Mouse (Mus musculus) midbrain, embryonic 14.5 days (tissue): ENCODE data around the gene Clec16a. TPM values are rescaled to one million over a fixed set of nuclear protein-coding genes. Genes with fewer than 3 reads are reported as not detected.
A peak's percentile ranks its signal among the peaks of the same experiment; 100 is the strongest.

Experiments
- ATAC-seq: fragments of 200-750 bp; cut with Nextera tagmentation; 2 replicates; pipeline ENCODE4 v1.8.0; 2017; ENCODE audit warnings: moderate number of reproducible peaks, moderate library complexity; ENCODE audit not compliant: low FRiP score, low TSS enrichment
- DNase-seq: peaks from one replicate; pipeline ENCODE4 v3.0.0-alpha.2; 2015
- H3K27ac ChIP-seq: fragments of 300-500 bp; sonication (generic); replicated peaks from 2 replicates; pipeline ENCODE4 v1.5.1; 2014; ENCODE audit warnings: mild to moderate bottlenecking, low read depth, low read length, moderate library complexity
- H3K27me3 ChIP-seq: fragments of 300-500 bp; sonication (generic); 2 replicates; pipeline ENCODE4 v1.6.1; 2014; ENCODE audit warnings: low read length, control low read depth, mixed read lengths; ENCODE audit not compliant: control insufficient read depth, insufficient read depth
- H3K36me3 ChIP-seq: fragments of 300-500 bp; sonication (generic); 2 replicates; pipeline ENCODE4 v1.6.1; 2014; ENCODE audit warnings: low read length, control low read depth; ENCODE audit not compliant: control insufficient read depth, insufficient read depth
- H3K4me1 ChIP-seq: fragments of 300-500 bp; sonication (generic); 2 replicates; pipeline ENCODE4 v1.6.1; 2014; ENCODE audit warnings: mild to moderate bottlenecking, antibody characterized with exemption, low read length, control low read depth; ENCODE audit not compliant: control insufficient read depth, insufficient read depth
- H3K4me2 ChIP-seq: fragments of 300-500 bp; sonication (generic); 2 replicates; pipeline ENCODE4 v1.6.1; 2014; ENCODE audit warnings: mild to moderate bottlenecking, low read length, moderate library complexity
- H3K4me3 ChIP-seq: fragments of 300-500 bp; sonication (generic); replicated peaks from 2 replicates; pipeline ENCODE4 v1.5.1; 2014; ENCODE audit warnings: low read depth, low read length
- H3K9ac ChIP-seq: fragments of 300-500 bp; sonication (generic); replicated peaks from 2 replicates; pipeline ENCODE4 v1.6.1; 2014; ENCODE audit warnings: mild to moderate bottlenecking, low read length, moderate library complexity
- H3K9me3 ChIP-seq: fragments of 300-500 bp; sonication (generic); 2 replicates; pipeline ENCODE4 v1.6.1; 2016; ENCODE audit warnings: low read length, control low read depth, mixed read lengths; ENCODE audit not compliant: control insufficient read depth
- WGBS: fragments of 180-500 bp; shearing (Covaris S2); extraction: QIAGEN DNeasy Blood & Tissue Kit; methylation state at CpG from one replicate; pipeline ENCODE4 v1.1.7; 2014; 5-methylcytosine and 5-hydroxymethylcytosine counted together
- polyA plus RNA-seq: library from polyadenylated mRNA; unstranded; fragments of >200 nt; fragmentation: Nextera tagmentation; extraction: Ambion mirVana; gene quantifications from 2 replicates; pipeline ENCODE4 v1.2.1, GENCODE M21; 2014

Gene Clec16a
- polyA plus RNA-seq, 1 experiment from 2014 or later = 78.4 TPM

DNA sequence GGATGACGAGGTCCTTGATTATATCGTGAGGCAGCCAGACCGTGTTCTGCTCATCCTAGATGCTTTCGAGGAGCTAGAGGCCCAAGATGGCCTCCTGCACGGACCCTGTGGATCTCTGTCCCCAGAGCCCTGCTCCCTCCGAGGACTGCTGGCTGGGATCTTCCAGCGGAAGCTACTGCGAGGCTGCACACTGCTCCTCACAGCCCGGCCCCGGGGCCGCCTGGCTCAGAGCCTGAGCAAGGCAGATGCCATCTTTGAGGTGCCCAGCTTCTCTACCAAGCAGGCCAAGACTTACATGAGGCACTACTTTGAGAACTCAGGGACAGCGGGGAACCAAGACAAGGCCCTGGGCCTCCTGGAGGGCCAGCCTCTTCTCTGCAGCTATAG lies 34.0 kb upstream of the Clec16a start:
- DNase-seq = no peak
- H3K4me2 ChIP-seq = no peak overlapping the region
- H3K27ac ChIP-seq = no peak overlapping the region
- no peak overlapping the region for H3K4me3 ChIP-seq
- H3K36me3 ChIP-seq = no peaks in the 10 kb centered on the region
- WGBS = 85% methylated on average over 12 of the region's 12 CpGs
- H3K4me1 ChIP-seq = no peaks in the 10 kb centered on the region
- ATAC-seq = no peak
- no peak overlapping the region for H3K9ac ChIP-seq
- H3K9me3 ChIP-seq = no peaks in the 10 kb centered on the region
- no peaks in the 10 kb centered on the region for H3K27me3 ChIP-seq

DNA sequence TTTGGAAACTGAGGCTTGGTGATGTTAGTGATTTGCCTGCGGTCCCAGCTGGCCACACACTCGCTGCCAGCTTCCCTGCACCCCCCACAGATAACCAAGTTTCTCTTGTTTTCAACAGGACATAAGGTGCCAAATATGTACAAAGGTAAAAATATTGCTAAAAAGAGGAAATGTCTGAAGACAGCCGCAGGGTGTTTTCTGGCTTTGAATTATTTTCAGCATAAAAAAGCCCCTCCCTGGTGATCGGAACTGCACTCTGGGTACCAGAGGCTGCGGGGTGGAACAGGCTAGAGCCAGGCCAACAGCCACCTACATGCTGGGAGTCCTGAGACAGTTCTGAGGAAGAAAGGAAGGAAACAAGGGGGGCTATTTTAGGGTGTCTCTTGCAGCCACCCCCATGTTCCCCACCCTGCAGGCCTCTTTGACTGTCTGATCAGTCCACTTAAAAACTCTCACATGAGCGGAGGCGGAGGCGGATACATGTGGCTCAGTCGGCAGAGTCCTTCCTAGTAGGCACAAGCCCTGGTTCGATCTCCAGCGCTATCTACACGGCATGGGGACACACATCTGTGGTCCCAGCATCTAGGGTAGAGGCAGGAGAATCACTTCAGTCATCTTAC lies 29.1 kb upstream of the Clec16a start:
- 91% methylated on average over 12 of the region's 12 CpGs for WGBS
- no peak overlapping the region for H3K4me3 ChIP-seq
- H3K9me3 ChIP-seq = no peaks in the 10 kb centered on the region
- H3K27ac ChIP-seq = no peak overlapping the region
- DNase-seq (no peak), ATAC-seq (no peak)
- no peak overlapping the region for H3K9ac ChIP-seq
- H3K4me2 ChIP-seq = no peak overlapping the region
- no peaks in the 10 kb centered on the region for H3K4me1 ChIP-seq
- H3K27me3 ChIP-seq = no peaks in the 10 kb centered on the region
- no peaks in the 10 kb centered on the region for H3K36me3 ChIP-seq

DNA sequence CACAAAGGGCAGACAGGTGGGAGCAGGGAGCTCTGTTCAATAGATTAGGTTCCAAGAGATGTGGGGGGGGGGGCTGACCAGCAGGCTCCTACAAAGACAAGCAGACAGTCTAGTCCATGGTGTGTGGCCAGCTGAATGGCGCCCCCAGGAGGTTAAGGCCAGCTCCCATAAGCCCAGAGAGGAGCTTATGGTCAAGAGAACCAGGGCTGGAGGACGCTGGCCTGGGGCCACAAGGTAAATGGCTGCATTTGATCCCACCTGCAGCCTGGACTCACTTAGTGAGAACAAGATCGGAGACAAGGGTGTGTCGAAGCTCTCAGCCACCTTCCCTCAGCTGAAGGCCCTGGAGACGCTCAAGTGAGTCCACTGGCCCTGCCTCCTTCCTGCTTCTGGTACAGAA lies 27.1 kb upstream of the Clec16a start:
- H3K4me2 ChIP-seq = no peak overlapping the region
- no peak overlapping the region for H3K9ac ChIP-seq
- DNase-seq (no peak), ATAC-seq (no peak)
- H3K27ac ChIP-seq = no peak overlapping the region
- no peaks in the 10 kb centered on the region for H3K36me3 ChIP-seq
- no peak overlapping the region for H3K4me3 ChIP-seq
- H3K27me3 ChIP-seq = no peaks in the 10 kb centered on the region
- 63% methylated on average over 5 of the region's 5 CpGs for WGBS
- H3K4me1 ChIP-seq = no peaks in the 10 kb centered on the region
- no peaks in the 10 kb centered on the region for H3K9me3 ChIP-seq

DNA sequence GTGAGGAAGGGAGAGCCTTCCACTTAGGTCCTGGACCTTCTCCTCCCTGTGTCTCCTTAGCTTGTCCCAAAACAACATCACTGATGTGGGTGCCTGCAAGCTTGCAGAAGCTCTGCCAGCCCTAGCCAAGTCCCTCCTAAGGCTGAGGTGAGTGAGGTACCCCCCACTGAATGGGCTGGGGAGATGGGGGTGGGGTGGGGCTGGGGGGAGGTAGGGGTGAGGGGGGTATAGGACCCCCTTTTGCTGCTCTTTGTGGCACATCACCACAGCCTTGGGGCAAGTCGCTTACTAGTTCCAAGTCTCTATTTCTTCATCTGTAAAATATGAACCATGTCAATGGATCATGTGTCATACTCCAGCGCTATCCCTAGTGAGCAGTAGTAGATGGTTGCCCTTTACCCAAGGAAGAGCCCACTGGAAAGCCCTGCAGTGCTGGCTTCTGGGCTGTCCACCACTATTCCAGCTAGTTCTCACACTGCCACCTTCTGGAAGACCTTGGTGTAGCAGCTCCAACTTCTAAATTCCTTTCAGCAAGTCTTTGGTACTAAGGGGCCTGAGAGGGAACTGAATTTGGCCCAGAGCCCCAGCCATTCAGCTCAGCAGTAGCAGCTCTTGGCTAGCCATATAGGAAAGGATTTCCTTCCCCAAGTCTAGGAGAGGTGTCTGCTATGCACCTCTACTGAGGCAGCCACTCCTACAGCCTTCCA lies 24.1 kb upstream of the Clec16a start:
- DNase-seq = peak; percentile 91
- Histone ChIP-seq H3K36me3 (no peaks in the 10 kb centered on the region), H3K4me2 (no peak overlapping the region), H3K27me3 (no peaks in the 10 kb centered on the region), H3K9me3 (no peaks in the 10 kb centered on the region), H3K27ac (no peak overlapping the region), H3K4me3 (no peak overlapping the region), H3K9ac (no peak overlapping the region), H3K4me1 (no peaks in the 10 kb centered on the region)
- ATAC-seq = peak; percentile 75; the same call in 1 of the 2 replicates
- WGBS = 27% methylated on average over 2 of the region's 2 CpGs

DNA sequence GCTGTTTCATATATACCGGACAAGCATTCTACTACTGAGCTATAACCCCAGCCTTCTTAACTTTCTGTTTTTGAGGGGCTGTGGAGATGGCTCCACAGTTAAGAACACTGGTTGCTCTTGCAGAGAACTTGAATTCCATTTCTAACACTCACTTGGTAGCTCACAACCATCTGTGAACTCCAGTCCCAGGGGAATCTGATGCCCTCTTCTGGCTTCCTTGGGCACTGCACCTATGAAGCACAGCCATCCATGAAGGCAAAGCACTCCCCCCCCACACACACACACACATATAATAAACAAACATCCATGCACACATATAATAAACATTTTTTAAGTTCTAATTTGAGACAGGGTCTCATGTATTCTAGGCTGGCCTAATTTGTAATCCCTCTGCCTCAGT lies 22.3 kb upstream of the Clec16a start:
- Histone ChIP-seq H3K36me3 (no peaks in the 10 kb centered on the region), H3K4me1 (no peaks in the 10 kb centered on the region), H3K4me3 (no peak overlapping the region), H3K27ac (no peak overlapping the region), H3K9me3 (no peaks in the 10 kb centered on the region), H3K4me2 (no peak overlapping the region), H3K9ac (no peak overlapping the region), H3K27me3 (no peaks in the 10 kb centered on the region)
- ATAC-seq (no peak), DNase-seq (peak; percentile 72)
- 96% methylated on average over 1 of the region's 1 CpGs for WGBS

DNA sequence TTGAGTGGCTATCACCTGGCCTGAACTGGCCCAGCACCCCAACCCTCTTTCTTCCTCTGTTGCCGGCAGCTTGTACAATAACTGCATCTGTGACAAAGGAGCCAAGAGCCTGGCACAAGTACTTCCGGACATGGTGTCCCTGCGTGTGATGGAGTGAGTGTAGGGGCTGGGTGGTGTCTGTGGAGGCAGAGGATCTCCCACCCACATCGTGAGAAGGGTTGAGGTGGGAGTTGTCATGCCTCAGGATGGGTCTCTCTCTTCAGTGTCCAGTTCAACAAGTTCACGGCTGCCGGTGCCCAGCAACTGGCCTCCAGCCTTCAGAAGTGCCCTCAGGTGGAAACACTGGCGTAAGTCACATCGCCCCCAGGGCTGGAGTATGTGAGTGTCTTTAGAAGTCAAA lies 21.5 kb upstream of the Clec16a start:
- no peak overlapping the region for H3K27ac ChIP-seq
- no peak overlapping the region for H3K4me2 ChIP-seq
- ATAC-seq = no peak
- no peaks in the 10 kb centered on the region for H3K9me3 ChIP-seq
- no peaks in the 10 kb centered on the region for H3K27me3 ChIP-seq
- no peak overlapping the region for H3K4me3 ChIP-seq
- no peaks in the 10 kb centered on the region for H3K4me1 ChIP-seq
- 90% methylated on average over 8 of the region's 8 CpGs for WGBS
- no peak overlapping the region for H3K9ac ChIP-seq
- no peak for DNase-seq
- no peaks in the 10 kb centered on the region for H3K36me3 ChIP-seq

DNA sequence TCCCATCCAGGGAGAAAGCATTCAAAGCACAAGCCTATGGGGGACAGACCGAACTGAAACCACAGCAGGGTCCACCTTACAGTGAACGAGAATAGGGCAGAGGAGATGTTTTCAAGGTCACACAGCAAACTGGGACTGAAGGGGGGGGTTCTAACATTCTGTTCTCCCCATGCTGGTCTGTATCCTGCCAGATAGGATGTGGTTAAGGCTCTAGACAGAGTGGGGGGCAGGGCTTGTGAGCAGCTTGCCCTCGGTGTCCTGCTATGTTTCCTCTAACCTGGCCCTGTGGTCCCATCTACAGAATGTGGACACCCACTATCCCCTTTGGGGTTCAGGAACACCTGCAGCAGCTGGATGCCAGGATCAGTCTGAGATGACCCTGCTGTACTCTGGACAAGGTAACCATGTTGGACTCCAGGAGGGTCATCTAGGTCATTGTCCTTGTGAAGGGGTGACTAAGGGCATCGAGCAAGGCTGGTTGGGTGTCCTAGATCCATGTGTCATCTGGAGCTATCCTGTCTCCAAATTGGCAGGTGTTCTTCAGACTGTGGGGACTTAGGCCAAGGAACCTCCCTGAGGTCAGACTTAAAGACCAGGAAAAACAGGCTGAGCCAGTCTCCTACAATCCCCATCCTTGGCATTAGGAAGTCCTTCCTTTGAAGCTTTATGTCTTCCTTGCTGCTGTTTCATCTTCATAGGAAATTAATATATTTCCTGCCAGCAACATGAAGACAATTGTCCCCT lies 20.1 kb upstream of the Clec16a start:
- H3K4me1 ChIP-seq = no peaks in the 10 kb centered on the region
- 90% methylated on average over 4 of the region's 4 CpGs for WGBS
- H3K27me3 ChIP-seq = no peaks in the 10 kb centered on the region
- H3K4me3 ChIP-seq = no peak overlapping the region
- H3K4me2 ChIP-seq = no peak overlapping the region
- DNase-seq = no peak
- H3K9me3 ChIP-seq = no peaks in the 10 kb centered on the region
- H3K36me3 ChIP-seq = 0 out of 2 replicates have a peak, but pooled peaks cover 5% of the 10 kb centered on the region
- no peak overlapping the region for H3K27ac ChIP-seq
- H3K9ac ChIP-seq = no peak overlapping the region
- no peak for ATAC-seq

DNA sequence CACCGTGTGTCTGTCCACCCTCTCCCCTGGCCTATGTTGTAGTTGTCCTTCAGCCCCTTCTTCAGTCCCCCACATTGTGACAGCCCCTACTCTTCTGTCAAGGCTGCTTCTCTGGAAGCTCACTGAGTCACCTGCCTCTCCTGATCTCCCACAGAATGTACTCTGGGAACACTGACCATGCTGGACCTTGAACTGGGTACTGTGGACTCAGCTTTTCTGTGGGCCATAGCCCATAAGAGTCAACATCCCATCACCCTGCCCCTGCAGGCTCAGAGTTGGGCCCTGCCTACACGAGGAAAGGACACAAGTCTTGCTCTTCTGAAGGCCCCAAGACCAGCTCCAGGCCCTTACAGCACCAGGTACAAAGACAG lies 19.5 kb upstream of the Clec16a start:
- Histone ChIP-seq H3K9ac (no peak overlapping the region), H3K4me3 (no peak overlapping the region), H3K36me3 (peaks cover 10% of the 10 kb centered on the region), H3K4me1 (no peaks in the 10 kb centered on the region), H3K4me2 (no peak overlapping the region), H3K27ac (no peak overlapping the region), H3K9me3 (no peaks in the 10 kb centered on the region), H3K27me3 (no peaks in the 10 kb centered on the region)
- ATAC-seq (no peak), DNase-seq (no peak)
- WGBS = 75% methylated on average over 2 of the region's 2 CpGs
